Mouse (Mus musculus) liver, embryonic 18 days (tissue): ENCODE data around the gene Ankrd24. TPM values are rescaled to one million over a fixed set of nuclear protein-coding genes. Genes with fewer than 3 reads are reported as not detected.

Source experiments
- polyA plus RNA-seq: library from polyadenylated mRNA; depleted of rRNA; stranded (reverse); fragments of >200 nt; gene quantifications from 2 replicates; pipeline ENCODE4 v1.2.3, GENCODE M21; 2012; rRNA removed

Ankrd24 gene
- 10.1 and 10.8 TPM in 2 replicates for polyA plus RNA-seq

DNA sequence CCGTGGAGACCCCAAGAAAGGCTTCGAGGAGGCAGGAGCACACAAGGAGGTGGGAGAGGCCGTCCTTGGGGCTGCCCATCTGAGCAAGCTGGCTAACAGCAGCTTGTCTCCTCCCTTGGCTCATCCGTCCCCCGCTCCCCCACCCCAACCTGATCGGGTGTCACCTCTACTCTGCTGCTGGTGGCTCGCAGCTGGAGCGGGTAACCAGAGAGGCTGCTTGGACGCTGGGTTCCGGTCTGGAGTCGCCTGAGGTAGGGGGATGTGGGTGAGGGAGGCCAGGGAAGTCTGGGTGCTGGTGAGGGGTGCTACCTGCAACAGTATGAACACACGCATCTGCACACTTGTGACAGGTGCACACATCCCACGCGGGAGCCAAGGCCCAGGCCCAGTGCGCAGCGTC is at the start of gene Ankrd24:
Ankrd24 (plus strand) TSS at position 151 of the 400 bp plus-strand sequence.

GRCm38 (mm10) chr10:81600738-81601203 is 27.6 kb upstream of the Ankrd24 start, which contains the start of gene Tle6:
TSS of gene Tle6 (minus strand) at chr10:81601073.

GRCm38 (mm10) chr10:81605974-81606751 is 22.2 kb upstream of the Ankrd24 start, which contains the start of gene BC025920:
TSS of gene BC025920 (plus strand) at chr10:81606270.

DNA sequence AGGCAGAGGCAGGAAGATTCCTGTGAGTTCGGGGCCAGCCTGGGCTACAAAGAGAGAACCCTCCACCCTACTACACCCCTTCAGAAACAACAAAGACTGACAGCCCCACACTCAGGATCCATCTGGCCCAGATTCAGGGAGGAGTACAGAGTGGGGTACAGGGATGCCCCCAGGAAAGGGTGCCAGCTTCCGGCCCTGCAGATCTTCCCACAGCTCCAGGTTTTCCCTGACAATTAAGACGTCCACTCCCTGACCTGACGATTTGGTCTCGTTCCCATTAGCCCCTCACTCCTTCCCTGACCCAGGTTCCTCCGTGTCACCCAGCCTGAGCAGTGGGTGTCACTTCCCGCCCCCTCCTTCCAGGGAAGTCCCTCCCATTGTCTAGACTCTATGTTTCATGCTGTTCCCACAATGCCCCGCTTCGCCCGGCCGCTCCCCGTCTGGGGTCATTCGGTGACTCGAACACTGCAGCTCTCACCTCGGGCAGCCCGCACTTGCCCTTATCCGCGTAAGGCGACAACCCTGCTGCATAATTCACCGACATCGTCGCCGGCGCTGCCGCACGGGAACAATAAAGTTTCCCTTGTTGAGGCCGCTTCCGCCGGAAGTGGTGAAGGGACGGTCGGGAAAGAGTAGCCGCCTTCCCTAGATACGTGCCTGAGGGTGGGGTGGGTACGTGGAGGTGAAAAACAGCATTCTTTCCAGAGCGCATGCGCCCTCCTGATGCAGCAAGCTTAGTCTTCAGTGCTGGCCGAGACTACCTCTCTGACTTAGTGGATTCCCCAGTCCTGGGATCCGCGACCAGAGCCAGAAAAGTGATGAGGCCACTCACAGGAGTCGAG is 1.1 kb upstream of the Ankrd24 start, which contains the start of gene Sirt6:
Sirt6 (minus strand) TSS at position 804 of the 842 bp plus-strand sequence.

DNA sequence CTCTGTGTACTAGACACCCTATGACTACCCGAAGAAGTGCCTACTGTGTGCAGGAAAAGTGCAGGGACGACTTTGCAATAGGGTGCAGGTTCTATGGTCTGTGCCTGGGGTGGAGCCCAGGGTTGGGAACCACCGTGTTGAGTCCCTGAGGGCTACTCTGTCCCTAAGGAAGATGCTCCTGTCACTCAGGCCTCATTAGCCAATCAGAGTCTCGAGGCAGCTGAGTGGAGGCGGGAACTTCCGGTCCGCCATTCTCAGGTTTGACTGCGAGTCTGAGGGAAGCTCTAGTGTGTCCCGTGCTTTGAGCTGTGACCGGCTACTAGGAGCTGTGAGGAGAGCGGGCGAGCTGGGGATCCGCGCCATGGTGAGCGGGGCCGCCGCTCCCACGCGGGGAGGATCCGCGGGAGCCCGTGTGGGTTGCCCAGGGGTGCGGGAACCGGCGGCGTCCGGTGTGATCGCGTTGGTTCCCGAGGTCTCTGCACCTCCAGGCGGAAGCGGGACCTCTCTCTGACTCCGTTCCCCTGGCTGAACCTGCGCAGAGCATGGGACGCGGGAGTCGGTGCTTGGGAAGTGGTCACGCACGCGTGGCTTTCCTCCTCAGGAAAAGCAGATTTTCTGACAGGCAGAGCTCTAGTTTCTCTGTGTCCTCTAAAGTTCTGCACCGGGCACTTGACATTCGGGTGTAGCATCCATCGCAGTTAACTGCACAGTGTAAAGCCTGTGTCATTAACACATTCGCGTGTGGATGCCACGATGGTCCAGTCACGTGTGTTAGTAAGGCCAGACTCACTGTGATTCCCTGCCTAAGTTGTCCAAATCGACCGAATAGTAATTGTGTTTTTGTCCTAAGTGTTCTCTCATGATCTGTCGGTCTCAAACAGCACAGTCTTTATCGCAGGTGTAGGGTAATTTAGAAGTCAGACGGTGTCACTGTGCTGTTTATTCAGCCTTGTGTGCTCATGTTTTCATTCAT is 20.7 kb downstream of the Ankrd24 start, which contains the start of gene Gm10778:
Gm10778 (plus strand) TSS at position 257 of the 973 bp plus-strand sequence.

Other genes starting within 250 kb of the Ankrd24 start
- 27.6 and 28.9 TPM in 2 replicates for gene Dohh, start 244.1 kb upstream of the Ankrd24 start, polyA plus RNA-seq
- gene Gm48551, start 244.1 kb upstream of the Ankrd24 start, polyA plus RNA-seq: 0.58 and 0.75 TPM in 2 replicates
- 0.64 and 0.82 TPM in 2 replicates for gene Gm48552, start 239.5 kb upstream of the Ankrd24 start, polyA plus RNA-seq
- 2.6 and 3.4 TPM in 2 replicates for gene Smim24, start 235.5 kb upstream of the Ankrd24 start, polyA plus RNA-seq
- 1.7 and 1.9 TPM in 2 replicates for gene Nfic, start 172.9 kb upstream of the Ankrd24 start, polyA plus RNA-seq
- 0.02 and 0.06 TPM in 2 replicates for gene Celf5, start 145.8 kb upstream of the Ankrd24 start, polyA plus RNA-seq
- gene Ncln, start 132.1 kb upstream of the Ankrd24 start, polyA plus RNA-seq: 65.7 and 83.5 TPM in 2 replicates
- 5.4 and 5.7 TPM in 2 replicates for gene S1pr4, start 128.4 kb upstream of the Ankrd24 start, polyA plus RNA-seq
- gene Gna15, start 104.3 kb upstream of the Ankrd24 start, polyA plus RNA-seq: 4.0 and 4.2 TPM in 2 replicates
- gene Gna11, start 83.3 kb upstream of the Ankrd24 start, polyA plus RNA-seq: 20.3 and 23.1 TPM in 2 replicates
- gene Aes, start 69.1 kb upstream of the Ankrd24 start, polyA plus RNA-seq: 179 and 189 TPM in 2 replicates
- gene Tle2, start 54.0 kb upstream of the Ankrd24 start, polyA plus RNA-seq: 5.9 and 6.8 TPM in 2 replicates
- 4.9 and 5.2 TPM in 2 replicates for gene Tle6, start 27.5 kb upstream of the Ankrd24 start, polyA plus RNA-seq
- 1.5 and 2.0 TPM in 2 replicates for gene BC025920, start 22.3 kb upstream of the Ankrd24 start, polyA plus RNA-seq
- 7.5 and 8.7 TPM in 2 replicates for gene Sirt6, start 743 bp upstream of the Ankrd24 start, polyA plus RNA-seq
- gene Gm10778, start 20.5 kb downstream of the Ankrd24 start, polyA plus RNA-seq: 0.63 and 0.76 TPM in 2 replicates
- gene Zfp433, start 76.3 kb downstream of the Ankrd24 start, polyA plus RNA-seq: 1.3 and 1.5 TPM in 2 replicates
- gene Gm3055, start 142.6 kb downstream of the Ankrd24 start, polyA plus RNA-seq: 0.57 and 0.64 TPM in 2 replicates
- 0.12 and 0.18 TPM in 2 replicates for gene Gm4767, start 183.6 kb downstream of the Ankrd24 start, polyA plus RNA-seq
- 0.79 and 1.2 TPM in 2 replicates for gene Gm32687, start 235.4 kb downstream of the Ankrd24 start, polyA plus RNA-seq